Mouse (Mus musculus): ENCODE measurements at regions not wholly inside any gene's neighbourhood (a gene's known extent, or its start where the extent isn't known, plus 50 kb on each side); places are given as distances from the start of the nearest gene placed in this dataset.
"Not testable (repeated sequence)": the region's sequence is repeated elsewhere in the genome, so short reads cannot be mapped to it uniquely, and the experiment has no call there.

GRCm38 (mm10) chr7:116596914-116597313, 92.7 kb downstream of the Nucb2 start:
- DNase-seq (ENCODE audit: low spot score): no peak

- DNase-seq (ENCODE audit: low spot score): no peak
Observed at GRCm38 (mm10) chr7:116600340-116600739, 96.2 kb downstream of the Nucb2 start.

GRCm38 (mm10) chr7:116603167-116603839, 99.1 kb downstream of the Nucb2 start:
- DNase-seq (ENCODE audit: low spot score): peak; percentile 29

GRCm38 (mm10) chr7:116603840-116604194, 99.6 kb downstream of the Nucb2 start:
- DNase-seq (ENCODE audit: low spot score): no peak

GRCm38 (mm10) chr7:116606255-116606654, 102.1 kb downstream of the Nucb2 start:
- no peak for DNase-seq (ENCODE audit: low spot score)

GRCm38 (mm10) chr7:116606751-116607483, 102.7 kb downstream of the Nucb2 start:
- no peak for DNase-seq (ENCODE audit: low spot score)

GRCm38 (mm10) chr7:116607628-116608225, 103.6 kb downstream of the Nucb2 start:
- DNase-seq (ENCODE audit: low spot score): peak; percentile 7

- peak; percentile 55 for DNase-seq (ENCODE audit: low spot score)
Observed at GRCm38 (mm10) chr7:116608350-116609085, 104.3 kb downstream of the Nucb2 start.

- no peak for DNase-seq (ENCODE audit: low spot score)
Observed at GRCm38 (mm10) chr7:116609406-116609805, 105.2 kb downstream of the Nucb2 start.

- DNase-seq (ENCODE audit: low spot score): peak; percentile 15
Observed at GRCm38 (mm10) chr7:116609906-116610305, 105.7 kb downstream of the Nucb2 start.

- no peak for DNase-seq (ENCODE audit: low spot score)
Observed at GRCm38 (mm10) chr7:116615984-116616383, 111.8 kb downstream of the Nucb2 start.

- no peak for DNase-seq (ENCODE audit: low spot score)
Observed at GRCm38 (mm10) chr7:116619636-116620035, 115.5 kb downstream of the Nucb2 start.

- no peak for DNase-seq (ENCODE audit: low spot score)
Observed at GRCm38 (mm10) chr7:116620381-116620780, 116.2 kb downstream of the Nucb2 start.

GRCm38 (mm10) chr7:116633210-116633609, 129.0 kb downstream of the Nucb2 start:
- no peak for DNase-seq (ENCODE audit: low spot score)

GRCm38 (mm10) chr7:116644902-116645650, 140.9 kb downstream of the Nucb2 start:
- peak; percentile 37 for DNase-seq (ENCODE audit: low spot score)

GRCm38 (mm10) chr7:116654466-116654865, 150.3 kb downstream of the Nucb2 start:
- no peak for DNase-seq (ENCODE audit: low spot score)

GRCm38 (mm10) chr7:116657040-116657439, 152.9 kb downstream of the Nucb2 start:
- not testable (repeated sequence) for DNase-seq (ENCODE audit: low spot score)

GRCm38 (mm10) chr7:116665581-116665980, 161.4 kb downstream of the Nucb2 start:
- no peak for DNase-seq (ENCODE audit: low spot score)

- DNase-seq (ENCODE audit: low spot score): no peak
Observed at GRCm38 (mm10) chr7:116674199-116675019, 170.2 kb downstream of the Nucb2 start.

GRCm38 (mm10) chr7:116676696-116677095, 172.5 kb downstream of the Nucb2 start:
- no peak for DNase-seq (ENCODE audit: low spot score)

GRCm38 (mm10) chr7:116679195-116679594, 175.0 kb downstream of the Nucb2 start:
- DNase-seq (ENCODE audit: low spot score): no peak

All from heart, adult 8-10 months (tissue).